Mouse (Mus musculus) ZHBTc4 (cell line): ENCODE data around the gene Zc3h12a.

Experiments used
- DNase-seq: peaks from one replicate; pipeline ENCODE4 v3.0.0-alpha.2; 2011; ENCODE audit warnings: low read depth, low spot score

Gene Zc3h12a

DNA sequence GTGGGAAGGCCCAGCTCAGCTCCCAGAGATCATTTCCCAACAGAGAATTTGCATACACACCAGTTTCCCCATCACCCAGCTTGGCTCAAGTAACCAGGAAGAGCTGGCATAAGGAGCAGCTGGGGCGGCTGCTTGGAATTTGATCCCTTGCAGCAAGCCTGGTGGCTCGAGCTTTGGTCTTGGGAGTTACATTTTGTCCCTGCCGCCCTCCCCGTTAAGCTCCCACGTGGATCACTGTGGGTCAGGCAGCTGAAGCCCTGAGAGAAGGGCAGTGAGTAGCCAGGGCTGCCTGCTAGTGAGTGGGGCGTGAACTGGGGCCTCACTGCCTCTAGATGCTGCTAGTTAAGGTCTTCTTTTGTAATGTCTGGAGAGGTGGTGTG, 11.9 kb downstream of the Zc3h12a start:
- no peak for DNase-seq

DNA sequence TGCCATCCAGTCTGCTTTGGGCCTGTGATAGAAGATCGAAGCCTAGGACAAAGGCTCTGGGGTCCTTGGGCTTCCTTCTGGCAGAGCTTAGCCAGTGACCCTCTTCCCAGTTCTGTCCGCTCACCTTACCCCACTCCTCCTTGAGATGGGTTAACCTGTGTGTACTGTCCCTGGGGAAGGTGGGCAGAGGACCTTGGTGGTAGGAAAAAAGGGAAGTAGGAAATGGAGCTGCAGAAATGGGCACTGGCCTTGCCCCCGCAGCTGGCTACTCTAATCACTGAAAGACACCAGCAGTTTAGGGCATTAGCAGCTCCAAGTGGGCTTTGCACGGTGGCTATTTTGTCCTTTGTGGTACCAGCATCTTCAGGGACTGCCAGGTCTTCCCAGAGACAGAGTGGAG, 12.6 kb downstream of the Zc3h12a start:
- no peak for DNase-seq

DNA sequence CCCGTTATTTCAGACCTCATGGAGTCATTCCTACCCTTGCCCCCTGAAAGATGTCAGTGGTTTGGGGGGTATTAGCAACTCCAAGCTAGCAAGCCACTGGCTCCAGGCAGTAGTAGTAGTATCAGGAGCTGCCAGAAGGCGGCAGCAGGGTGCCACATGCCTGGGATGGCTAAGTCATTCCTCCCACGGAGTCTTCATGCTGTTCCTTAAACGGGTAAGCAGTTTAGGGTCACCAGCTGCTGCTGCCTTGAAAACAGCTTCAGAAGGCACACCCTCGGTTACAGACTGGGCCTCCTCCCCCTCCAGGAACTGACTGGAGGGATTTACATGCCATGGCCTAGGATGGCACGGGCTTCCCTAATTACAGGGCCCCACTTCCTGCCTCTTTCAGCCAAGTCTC, 13.0 kb downstream of the Zc3h12a start:
- peak; percentile 89 for DNase-seq

DNA sequence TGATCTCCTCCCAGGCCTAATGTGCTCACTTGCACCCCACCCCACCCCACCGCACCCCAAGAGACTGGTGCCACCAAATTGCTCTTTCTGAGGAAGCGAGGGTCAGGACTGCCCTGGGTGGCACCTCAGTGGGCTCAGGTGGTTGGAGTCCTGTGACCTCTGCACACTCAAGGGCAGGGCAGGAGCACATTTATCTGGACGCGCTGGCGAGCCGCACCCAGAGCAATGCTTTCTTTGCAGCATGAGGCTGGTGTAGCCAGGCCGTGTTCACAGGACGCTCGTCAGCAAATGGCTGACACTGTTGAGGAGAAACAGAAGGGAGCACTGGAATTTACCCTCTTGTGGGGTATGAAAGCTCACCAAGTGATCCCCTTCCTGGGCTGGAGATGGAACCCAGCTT, 22.3 kb downstream of the Zc3h12a start:
- peak; percentile 51 for DNase-seq

DNA sequence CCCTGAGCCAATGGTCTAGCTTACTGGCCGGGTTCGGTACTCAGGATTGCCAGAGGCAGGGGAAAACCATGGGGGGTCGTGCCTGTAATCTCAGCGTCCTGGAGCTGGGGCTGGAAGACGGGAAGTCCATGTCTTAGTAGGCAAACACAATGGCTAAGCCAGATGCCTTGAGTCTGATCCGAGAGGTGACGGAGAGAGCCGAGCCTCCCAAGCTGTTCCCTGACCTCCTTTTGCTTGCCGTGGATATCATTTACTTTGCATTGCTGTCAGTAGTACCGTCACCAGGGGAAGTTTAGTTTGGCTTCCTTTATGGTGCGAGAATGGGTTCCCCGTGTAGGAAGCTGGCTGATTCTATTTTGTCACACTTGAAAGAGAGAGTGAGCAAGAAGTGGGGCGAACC, 26.3 kb downstream of the Zc3h12a start:
- peak; percentile 39 for DNase-seq

DNA sequence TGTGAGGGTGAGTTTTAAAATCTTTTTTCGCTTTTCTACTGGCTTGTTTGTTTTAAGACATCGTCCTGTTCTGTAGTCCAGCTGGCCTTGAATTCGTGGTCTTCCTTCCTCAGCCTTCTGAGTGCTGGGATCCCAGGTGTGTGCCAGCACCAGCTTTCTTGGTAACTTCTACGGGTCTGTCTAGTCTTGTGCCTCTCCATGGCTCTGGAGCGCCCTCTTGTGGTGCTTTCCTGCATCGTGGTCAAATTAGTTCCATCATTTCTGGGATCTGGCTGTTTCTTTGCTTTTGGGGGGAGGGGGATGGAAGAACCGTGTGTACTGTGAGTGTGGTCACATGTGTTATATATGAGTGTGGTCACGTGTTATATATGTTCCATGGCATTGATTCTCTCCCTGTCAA, 28.2 kb downstream of the Zc3h12a start:
- DNase-seq = peak; percentile 92

DNA sequence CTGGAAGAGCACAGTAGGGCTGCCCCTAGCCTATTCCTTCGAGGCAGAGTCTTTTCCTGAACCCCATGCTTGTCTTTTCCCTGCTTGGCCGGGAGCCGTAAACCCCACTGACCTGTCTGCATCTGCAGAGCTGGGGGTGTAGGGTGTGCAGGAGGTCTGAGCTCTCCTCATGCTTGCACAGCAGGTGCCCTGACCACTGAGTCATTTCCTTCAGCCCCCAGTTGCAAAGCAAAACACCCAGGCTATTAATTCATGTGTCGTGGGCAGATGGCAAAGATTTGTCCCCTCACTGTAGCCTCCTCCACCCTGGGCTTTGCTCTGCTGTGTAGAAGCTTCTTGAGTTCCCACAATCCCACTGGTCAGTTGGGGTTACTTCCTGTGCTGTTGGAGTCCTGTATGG, 30.2 kb downstream of the Zc3h12a start:
- DNase-seq = no peak

DNA sequence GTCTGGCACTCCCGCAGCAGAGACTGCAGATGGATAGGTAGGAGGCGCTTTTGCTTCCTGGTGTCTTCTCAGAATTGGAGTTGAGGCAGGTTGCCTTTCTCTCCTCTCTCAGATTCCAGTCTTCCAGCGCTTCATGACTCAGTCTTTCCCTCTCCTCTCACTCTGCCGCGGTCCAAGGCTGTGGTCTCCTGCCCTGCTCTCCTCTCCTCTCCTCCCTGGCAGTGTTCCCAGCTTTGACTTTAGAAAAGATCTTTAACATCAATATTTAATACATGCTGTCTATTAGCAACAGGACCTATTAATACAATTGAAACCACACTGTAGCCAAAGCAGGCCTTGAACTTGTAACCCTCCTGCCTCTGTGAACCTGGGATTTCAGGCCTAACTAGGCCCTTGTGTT, 31.6 kb downstream of the Zc3h12a start:
- DNase-seq = no peak

DNA sequence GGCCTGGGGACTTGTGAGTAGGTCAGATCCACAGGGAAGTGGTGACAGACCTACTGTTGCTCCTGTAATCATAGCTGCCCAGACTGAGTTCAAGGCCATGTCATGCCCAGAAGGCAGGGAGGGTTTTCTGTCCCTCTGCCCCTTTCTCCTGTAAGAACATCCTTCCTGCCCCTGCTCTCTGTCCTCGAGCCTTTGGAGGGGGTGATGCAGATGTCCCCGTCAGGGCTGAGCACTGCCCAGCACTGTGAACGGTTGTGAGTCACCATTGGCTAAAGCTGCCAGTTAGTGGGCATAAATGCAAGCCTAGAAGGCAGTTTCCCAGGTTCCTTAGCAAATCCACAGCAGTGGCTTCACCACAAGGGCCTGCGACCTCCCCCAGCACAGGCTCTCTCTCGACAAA, 34.6 kb downstream of the Zc3h12a start:
- DNase-seq = no peak

DNA sequence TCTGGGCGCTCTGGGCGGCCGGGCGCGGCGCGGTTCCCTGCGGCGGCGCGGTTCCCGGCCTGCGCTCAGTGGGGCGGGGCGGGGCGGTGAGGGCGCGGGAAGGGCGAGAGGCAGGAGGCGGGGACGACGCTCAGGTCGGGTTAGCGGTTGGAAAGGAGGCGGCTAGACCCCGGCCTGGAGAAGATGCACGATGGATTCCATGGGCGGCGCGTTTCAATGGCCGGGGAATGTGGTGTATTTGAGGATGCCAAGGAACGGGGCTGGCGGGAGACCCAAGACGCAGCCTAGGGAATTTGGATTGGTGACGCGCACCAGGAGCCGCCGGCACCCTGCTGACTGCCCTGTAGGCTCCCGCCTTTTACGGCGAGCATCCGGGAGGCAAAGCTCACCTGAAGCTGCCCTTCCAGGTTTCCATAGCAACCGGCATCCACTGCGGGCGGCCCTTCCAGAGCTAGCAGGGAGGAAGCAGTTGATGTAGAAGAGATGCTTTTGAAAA, 42.2 kb downstream of the Zc3h12a start:
- peak; percentile 94 for DNase-seq

DNA sequence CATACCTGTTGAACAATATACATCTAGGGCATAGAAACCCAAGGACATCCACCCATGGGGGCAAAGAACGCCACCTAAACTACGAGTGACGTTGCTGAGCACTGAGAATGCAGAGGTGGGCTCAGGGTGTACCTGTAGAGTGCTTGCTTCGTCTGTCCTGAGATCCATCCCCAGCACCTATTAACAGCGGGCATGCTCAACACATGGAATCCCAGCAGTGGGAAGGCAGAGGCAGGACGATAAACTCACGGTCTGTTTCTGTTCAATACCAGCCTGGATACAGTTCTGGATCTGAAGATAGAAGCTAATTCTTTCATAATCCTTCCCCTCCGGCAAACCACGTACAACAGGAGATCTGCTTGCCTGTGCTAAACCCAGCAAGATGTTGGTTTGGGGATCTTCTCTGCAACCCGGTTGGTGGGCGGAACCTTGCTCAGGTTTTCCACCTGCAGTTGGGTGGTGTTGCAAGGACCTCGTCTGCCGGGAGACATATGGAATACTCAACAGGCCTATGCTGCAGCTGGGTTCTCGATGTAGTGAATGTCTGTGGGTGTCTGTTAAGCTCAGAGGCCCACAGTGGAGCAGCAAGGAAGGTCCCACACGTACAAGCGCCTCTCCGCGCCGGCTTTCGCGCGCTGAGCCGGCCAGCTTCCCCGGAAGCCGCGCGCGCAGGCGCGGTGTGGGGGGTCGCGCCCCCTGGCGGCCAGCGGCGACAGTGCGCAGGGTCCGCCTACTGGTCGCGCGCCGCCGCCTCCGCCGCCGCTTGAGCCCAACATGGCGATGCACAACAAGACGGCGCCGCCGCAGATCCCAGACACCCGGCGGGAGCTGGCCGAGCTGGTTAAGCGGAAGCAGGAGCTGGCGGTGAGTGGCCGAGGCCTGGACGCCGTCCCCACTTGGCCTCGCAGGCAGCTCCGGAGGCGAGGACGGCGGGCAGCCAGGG, 43.0 kb downstream of the Zc3h12a start, which contains the start of gene Meaf6:
Meaf6 (plus strand) TSS at position 732 of the 943 bp plus-strand sequence.
- peak; percentile 92 for DNase-seq

DNA sequence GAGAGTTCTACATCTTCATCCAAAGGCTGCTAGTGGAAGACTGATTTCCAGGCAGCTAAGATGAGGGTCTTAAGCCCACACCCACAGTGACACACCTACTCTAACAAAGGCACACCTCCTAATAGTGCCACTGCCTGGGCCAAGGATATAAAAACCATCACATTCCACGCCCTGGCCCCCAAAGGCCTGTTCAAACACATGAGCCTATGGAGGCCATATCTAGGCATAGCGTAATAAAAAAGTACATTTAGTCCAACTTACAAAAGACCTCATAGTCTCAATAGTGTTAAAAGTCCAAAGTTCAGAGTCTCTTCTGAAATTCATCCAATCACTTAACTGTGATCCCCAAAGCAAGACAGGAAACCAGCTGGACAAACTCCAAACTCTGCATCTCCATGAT, 48.9 kb downstream of the Zc3h12a start:
- DNase-seq = no peak

DNA sequence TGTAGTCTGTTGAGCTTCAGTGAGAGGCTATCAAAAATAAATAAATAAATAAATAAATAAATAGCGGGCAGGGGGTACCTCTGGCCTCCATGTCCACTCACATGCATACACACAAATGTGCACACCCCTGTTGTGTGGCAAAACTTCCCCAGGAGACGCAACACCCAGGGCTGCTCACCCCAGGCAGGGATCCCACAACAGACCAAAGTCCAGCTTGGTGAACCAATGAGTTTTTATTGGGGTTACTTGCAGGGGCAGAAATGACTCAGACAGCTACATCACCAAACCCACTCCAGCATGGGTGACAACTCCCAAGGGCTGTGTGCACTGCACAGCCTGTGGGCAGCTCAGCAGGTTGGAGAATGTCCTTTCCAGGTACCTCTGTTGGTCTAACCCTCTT, 49.9 kb downstream of the Zc3h12a start:
- no peak for DNase-seq
